Mouse (Mus musculus): ENCODE measurements around the gene Tmem63c.
A peak's percentile ranks its signal among the peaks of the same experiment; 100 is the strongest.

Tmem63c gene

DNA sequence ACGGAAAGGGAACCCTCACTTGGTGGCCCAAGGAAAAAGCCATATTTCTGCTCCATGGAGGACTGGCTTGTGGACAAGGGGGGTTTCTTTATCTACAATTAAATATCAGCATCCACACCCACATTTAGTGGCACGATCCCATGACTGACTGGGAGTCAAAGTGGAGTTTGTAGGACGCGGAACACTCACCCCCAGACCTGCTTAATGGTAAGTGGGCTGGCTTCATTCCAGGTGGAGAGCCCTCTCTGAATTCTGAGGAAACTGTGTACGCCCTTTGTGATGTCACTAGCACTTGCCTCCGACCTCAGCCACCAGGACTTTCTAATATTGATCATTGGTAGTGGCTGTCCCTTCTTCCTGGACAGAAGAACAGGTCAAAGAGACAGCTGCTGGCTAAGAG lies at the start of gene Tmem63c:
Tmem63c (plus strand) TSS at position 301 of the 400 bp plus-strand sequence.
- DNase-seq: no peak

DNA sequence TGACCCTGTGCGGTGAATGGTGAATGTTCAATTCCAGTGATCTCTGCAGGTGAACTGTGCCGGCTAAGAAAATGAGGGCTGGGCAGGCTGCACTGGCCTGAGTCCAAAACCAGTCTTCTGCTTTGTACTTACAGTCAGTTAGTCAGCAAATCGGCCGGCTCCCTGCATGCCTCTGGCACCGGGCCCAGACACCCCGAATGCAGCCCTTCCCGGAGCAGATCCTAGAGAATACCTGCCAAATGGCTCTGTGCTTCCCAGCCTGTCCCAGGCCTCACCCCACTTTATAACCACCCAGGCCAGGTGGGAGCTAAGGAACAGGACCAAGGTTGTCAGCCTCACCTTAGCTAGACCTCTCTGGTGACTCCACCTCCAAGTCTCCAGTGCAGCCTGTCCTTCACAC lies 47.9 kb upstream of the Tmem63c start:
- peak; percentile 68 to 85 for DNase-seq

DNA sequence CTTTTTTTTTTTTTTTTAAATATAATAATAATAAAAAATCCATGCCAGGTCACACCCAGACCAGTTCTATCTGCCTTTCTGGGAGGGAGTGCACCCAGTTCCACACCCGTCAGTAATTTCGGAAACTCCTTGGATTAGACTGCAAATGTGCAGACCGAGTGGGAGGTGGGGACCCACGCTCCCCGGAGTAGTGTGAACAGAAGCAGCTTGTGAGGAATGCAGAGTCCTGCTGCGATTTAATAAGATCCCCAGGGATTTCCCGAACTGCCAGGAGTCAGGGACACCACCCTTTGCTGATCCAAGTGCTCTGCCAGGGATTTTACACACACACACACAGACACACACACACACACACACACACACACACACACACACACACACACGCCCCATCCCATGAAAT lies 47.4 kb upstream of the Tmem63c start:
- DNase-seq: no peak

DNA sequence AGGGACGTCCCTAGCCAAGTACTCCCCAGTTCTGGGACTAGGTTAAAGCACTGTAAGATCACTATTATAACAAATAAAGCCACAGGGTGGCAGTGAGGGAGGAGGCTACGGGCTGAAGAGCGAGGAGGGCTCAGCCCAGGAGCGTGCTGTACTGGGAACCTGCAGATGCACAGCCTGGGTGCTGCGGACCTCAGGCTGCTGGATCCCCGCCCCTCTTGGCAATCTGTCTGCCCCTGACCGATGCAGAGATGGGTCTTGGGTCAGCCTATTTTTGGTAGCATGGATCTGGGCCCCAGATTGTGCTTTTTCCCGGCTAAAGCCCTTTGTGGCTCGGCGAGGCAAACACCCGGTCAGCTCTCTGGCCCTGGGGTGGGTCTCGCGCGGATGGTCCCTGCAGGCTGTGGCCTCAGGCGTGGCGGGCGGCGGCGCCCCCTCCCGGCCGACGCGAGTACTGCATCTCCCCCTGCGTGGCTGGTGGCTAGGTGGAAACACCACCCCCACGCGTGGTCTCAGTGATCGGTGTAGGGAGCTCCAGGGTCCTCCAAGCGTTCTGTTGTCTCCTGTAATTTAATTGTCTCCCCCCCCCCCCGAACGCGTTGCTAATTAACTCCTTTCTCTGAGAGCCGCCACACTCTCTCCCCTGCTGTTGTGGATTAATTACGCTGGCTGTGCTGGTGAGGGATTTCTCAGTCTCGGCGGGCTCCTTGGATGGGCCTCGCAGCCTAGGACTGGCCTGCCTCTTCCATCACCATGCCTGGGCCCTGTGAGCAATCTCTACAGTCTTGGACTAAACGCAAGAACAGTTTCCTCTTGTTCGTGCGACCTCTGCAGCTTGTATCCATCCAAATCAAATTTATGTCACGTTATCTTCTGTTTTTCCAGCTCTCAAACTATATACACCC lies 46.5 kb upstream of the Tmem63c start:
- peak; percentile 77 to 84 for DNase-seq

DNA sequence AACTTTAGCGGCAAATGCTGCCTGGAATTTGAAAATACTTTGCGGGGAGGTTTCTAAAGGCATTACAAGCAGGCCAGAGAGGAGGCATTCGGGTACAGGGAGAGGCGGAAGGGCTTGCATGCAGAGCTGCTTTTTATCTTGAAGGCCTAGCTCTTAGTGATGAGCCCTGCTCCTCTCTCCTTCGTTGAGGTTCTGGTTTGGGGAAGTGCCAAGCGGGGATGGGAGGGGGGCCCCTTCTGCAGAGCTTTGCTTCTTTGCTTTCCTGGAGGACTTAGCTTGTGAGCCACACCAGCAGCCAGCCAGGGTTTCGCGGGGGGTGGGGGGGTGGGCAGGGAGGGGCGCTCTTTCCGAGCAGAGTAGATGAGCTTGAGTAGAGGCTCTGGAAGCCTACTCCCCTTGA lies 45.4 kb upstream of the Tmem63c start:
- DNase-seq: no peak

DNA sequence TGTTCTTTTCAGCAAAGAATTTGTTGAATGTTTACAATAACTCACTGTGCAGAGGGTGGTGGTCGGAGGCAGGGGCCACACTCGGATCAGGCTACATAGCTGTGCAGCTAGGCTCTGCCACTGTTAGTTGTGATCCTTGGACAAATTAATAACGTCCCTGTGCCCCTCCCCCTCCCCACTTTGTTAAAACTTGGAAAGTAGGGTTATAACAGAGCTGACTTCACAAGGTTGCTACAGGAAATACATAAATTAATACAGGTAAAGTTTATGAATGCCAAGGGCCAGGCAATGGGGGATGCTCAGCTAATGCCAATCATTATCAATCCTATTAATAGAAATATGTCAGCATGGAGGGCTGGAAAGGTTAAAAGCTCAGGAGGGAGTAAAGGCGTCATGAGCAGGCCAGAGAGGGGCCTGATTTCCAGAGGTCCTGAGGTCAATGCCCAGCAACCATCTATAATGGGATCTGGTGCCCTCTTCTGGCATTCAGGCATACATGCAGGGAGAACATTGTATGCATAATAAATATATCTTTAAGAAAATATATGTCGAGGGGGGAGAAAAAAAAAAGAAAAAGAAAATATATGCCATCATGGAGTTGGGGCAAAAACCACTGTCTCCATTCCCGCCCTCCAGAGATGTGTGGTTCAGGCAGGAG lies 44.5 kb upstream of the Tmem63c start:
- no peak for DNase-seq

DNA sequence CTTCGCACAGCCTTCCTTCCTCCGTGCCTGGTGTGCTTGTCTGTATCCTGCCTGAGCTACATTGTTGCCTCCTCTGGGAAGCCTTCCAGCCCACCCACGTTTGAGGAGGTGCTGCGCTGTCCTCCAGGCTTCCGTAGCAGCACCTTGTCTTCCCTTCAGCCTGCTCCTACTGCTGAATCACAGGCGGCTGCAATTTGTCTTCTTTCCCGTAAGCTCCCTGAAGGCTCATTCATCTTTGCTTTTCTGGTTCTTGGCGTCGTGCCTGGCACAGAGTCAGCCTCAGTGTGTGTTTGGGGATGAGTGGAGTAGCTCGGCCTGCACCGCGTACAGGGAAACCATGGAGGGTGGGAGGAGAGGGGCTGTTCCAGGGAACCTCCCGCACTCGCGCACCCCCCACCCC lies 43.3 kb upstream of the Tmem63c start:
- DNase-seq: no peak

DNA sequence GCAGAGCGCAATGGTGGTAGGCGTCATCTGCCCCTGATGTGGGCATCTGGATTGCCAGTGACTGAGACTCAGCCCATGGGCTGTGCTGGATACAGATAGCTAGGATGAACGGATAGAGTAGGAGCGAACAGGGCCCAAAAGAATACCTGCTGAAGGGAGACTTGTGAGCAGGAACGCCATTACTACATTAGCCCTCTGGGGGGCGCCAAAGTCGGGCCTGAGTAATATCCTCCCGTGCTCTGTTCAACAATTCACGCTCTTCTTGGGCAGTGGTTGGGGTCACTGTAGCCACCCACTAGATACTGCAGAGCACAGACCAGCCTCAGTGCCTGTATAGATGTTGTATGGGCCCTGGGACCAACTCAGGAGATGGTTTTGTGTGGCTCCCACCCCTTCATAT lies 40.0 kb upstream of the Tmem63c start:
- no peak for DNase-seq

DNA sequence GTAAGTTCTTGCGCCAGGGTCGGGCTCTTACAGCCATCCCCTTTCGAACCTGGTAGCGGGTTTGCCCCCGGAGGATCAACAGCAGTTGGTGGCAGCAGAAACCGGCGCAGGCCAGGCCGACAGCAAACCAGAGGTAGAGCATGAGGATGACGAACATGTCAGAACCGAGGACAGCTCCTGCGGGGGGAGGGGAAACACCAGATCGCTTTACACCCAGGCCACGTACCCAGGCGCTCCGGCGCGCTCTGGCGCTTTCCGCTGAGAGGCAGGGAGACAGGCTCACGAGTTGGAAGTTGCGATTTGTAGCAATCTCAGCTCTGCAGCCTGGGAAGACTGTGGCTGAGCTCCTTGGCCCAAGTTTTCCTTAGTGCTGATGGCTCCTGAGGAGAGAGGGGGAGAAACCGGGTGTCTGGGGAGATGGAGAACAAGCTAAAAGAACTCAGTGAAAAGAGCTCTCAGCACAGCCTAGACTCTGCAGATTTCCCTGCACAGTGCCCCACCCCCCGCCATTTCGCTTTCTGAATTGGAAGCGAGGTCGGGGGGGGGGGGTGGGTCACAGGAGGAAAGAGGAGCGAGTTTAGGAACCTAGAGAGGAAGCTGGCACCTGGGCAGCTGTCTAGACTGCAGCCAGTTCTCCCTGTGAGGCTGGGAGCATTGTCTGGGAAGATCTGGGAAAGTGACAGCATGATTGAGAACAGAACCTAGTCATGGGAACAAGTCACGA lies 37.5 kb upstream of the Tmem63c start:
- peak; percentile 64 to 67 for DNase-seq

DNA sequence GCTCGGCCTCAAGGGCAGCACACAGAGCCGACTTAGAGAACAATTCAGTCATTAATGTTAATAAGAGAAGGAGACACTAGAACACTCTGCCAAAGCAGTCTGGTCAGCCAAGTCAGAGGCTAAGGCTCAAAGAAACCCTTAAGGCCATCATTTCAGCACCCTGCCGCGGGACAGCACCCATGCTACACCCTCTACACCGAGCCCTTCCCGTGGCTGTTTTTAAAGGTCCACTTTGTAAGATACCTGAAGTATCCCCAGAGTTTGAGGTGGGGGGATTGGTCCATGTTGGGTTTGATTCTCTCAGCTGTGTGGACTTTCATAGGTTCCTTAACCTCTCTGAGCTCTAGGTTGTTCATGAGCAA lies 37.0 kb upstream of the Tmem63c start:
- DNase-seq: peak; percentile 43 to 55

DNA sequence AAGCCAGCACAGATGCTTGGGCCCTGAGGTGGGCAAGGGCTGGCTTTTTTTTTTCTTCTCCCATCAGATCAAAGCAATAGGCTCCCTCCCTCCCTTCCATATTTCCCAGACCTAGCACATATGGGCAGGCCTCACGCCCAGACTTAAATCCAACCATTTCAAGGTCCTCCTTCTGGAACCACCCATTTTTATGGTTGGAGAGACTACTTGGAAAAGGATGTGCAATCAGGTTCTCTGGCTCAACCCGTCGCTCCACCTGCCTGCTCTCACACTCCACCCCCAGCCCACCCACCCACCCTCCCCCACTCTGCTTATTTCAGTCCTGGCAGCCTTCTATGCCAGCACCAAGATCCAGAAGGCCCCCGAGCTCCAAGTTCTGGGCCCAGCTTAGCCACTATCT lies 34.6 kb upstream of the Tmem63c start:
- DNase-seq: no peak

DNA sequence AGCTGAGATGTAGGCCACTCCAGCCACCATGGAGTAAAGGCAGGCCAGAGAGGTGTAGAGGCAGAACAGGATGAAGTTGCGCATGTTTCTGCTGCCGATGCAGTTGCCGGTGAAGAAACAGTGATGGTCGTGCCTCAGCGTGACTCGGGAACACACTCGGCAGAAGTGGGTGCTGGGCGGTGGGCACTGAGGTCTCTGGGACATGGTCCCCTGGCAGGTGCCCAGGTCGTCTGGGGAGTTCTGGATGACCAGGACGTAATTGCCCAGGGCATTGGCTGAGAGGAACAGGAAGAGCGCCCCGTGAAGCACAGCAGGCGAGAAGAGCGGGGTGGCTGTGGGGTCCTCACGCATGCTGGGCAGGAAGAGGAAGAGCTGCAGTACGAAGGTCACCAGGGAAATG lies 32.9 kb upstream of the Tmem63c start:
- no peak for DNase-seq

DNA sequence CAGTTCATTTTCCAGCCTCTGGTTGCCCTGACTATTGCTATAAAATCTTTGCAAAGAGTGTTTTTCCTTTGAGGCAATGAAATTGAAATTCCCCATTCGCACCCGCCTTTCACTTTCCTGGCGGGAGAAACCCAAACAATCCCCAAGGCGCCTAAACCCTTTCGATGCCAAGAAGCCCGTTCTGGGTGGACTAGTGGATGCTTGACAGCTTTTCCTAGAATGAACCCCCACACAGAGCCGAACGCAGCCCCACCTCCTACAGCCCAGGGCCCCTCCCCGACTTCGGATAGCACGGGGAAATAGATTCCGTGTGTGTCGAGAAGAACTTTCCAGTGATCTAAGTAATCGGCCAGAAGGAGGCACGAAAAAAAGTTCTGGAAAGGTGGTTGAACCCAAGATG lies 31.8 kb upstream of the Tmem63c start:
- DNase-seq: peak in 1 of 2 experiments; percentile 35

DNA sequence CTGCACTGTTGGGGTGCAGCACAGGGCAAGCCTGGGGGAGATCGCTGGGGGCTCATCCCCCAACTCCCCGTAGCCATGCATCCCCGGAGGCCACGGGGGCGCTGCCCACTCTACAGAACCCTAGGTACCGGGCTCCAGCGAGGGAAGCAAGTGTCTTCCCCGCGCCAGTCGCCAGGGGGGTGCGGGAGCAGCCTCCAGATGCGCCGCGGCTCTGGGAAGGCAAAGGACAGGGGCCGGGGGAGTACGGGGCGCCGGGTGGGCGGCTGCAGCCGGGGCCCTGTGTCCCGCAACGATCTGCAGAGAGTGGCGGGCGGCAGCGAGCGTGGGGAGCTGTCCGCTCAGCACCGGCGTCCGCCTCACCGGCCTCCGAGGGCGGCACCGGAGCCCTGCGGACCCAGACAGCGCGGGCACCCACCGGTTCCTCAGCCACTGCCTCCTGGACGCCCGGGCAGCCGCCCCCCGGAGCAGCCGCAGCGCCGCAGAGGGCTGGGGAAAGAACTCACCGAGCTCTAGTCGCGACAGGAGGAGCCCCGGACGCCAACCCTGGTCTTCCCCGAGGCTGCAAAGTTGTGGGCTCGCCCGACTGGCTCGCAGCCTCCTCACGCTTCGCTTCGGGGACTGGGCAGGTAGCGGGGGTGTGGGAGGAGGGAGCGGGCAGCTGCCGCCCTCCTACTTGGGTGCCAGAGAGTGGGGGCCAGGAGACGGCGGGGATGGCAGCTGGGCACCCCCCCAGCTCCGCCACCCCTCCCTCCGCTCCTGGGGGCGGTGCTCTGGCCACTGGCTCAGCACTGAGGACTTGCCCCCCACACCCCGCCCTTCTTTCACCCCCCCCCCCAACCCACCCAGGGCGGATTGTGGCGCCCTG lies 31.0 kb upstream of the Tmem63c start, which contains the start of gene Zdhhc22:
Zdhhc22 (minus strand) TSS at position 541 of the 865 bp plus-strand sequence.
- DNase-seq: peak; percentile 48 to 58

DNA sequence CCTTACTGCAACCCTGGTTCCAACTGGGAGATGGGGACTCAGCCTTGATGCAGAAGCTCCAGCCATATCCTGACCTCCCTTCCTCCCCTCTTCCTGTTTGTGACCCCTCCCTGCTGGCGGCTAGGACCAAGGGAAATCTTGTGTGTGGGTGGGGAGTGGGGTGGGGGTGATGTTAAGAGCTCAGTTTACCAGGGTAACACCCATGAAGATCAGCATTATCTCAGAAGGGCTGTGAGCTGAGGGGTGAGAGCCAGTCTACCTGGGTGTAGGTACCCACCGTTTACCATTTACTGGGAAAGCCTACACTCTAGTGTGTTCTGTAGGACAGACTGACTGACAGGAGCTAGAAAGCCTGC lies 30.4 kb upstream of the Tmem63c start:
- no peak for DNase-seq

DNA sequence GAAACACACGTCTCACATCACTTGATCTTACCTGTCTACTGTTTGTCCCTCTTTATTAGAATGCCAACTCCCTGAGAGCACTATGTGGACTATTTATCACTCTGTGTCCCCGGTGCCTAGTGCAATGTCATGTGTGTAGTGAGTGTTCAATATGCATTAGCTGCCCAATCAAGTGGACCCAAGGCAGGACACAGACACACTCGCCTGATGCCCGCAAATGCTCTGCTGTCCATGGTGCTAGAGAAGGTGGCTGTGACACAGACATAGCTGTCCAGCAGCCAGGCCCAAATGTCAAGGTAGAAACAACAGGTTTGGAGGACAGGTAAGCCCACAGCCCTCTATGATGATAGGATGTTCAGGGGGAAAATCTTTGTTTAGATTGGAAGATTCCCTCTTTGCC lies 27.0 kb upstream of the Tmem63c start:
- no peak for DNase-seq

DNA sequence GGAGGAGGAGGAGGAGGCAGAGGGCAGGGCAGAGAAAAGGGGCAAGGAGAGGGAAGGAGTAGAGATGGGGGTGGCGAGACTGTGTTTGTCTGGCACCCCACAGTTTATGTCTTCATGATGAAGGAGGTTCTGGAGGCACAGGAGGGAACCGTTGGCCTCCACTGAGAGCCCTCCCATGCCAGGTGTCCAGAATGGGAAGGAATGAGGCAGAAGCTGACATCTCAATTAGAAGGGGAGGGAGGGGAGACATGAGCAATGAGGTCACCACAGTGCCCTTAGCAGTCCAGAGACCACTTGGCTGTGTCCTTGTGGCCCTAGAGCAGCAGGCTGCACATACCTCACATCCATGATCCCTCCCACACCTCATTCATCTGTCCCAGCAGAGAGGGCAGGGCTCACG lies 26.4 kb upstream of the Tmem63c start:
- no peak for DNase-seq

DNA sequence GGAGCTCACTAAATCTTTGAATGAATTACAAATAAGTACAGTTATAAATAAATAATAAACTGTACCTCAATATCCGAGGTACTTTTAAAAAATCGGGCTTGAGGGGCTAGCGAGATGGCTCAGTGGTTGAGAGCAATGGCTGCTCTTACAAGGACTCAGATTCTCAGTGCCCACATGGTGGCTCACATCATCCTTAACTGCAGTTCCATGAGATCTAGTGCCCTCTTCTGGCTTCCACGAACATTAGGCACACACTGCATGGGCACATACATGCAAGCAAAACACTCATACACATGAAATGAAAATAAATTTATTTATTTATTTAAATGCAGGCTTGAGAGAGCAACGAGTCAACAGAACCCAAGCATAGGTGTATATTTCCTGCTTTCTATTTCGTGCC lies 25.2 kb upstream of the Tmem63c start:
- no peak for DNase-seq

DNA sequence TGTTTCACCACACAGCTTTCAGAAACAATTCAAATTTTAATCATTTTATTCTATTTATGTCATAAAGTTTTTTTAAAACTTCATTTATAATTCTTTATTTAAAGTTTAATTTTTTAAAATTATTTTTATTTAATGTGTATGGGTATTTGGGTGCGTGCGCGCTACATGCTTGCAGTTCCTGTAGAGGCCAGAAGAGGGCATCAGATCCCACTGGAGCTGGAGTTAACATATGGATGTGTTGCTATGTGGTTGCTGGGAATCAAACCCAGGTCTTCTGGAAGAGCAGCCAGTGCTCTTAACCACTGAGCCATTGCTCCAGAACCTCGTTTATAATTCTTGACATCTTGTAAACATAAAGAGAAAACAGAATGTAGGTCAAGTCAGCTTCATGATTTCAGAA lies 22.4 kb upstream of the Tmem63c start:
- DNase-seq: no peak

DNA sequence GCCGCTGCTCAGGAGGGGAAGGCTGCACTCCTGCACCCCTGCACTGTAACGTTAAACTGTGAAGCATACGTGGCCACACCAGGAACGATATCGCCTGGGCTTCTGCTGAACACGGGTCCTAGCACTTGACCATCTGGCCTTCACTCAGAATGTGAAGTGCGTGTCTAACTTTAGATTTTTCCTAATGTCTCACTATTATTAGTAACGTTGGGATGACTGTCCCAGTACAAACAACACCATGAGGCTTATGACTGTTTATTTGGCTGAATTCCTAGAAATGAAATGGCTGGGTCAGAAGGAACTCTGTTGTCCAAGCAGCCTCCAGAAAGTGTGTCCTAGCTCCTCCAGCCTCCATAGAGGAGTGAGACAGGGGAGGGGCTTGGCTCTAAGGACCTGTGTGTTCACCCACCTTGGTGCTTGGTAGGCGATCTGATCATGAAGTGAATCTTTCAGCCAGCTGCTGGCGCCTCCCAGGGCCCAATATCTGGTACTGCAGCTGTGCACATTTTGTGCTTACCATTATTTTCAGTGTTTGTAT lies 21.8 kb upstream of the Tmem63c start:
- DNase-seq: no peak

DNA sequence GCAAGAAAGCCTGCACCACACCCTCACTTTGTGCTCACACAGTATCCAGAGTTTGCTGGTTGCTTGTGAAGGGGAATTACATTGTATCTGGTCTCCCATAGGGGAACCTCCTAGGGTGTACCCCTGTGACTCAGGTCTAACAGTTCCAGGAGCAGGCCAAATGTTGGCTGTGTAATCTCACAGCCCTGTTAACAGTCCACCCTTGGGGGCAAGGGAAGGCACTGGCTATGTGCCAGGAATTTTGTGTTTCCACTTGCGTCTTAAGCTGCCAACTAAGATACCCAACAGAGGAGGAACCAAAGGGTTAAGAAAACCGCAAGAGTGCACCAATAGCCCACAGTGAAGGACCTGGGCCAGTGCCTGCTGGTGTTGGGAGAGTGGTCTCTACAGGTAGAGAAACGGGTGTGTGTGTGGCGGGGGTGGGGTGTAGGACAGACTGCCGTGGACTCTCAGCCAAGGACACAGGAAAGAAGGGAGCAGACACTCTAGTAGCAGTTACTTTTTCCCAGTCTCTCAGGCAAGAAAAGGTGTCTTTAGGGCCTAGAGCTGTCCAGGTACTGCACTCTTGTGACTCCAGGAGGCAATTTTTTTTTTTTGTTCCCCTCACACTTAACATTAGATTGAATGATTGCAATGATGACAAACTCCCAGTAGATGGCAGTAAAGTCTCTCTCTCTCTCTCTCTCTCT lies 20.8 kb upstream of the Tmem63c start:
- no peak for DNase-seq

DNA sequence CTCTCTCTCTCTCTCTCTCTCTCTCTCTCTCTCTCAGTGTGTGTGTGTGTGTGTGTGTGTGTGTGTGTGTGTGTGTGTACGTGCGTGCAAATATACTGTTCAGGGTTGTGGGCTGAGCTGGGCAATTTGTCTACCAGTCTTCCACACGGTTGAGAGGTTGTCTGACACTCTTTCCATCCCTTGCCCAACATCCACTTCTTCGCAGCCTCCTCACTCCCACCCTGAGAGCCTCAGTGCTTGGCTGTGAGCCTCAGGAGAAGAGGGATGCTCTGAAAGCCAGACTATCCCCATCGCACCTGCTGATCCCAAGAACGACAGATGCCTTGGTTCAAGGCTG lies 20.3 kb upstream of the Tmem63c start:
- no peak for DNase-seq
